Mouse (Mus musculus) spleen, postnatal 36 days (tissue): Measurements from ENCODE around the gene Ttc26.
"Not testable (repeated sequence)": the region's sequence is repeated elsewhere in the genome, so short reads cannot be mapped to it uniquely, and the experiment has no call there.

Experiments
- DNase-seq, 2 experiments: peaks; one replicate each; pipeline ENCODE4 v3.0.0; 2022; ENCODE audit warnings: low spot score in 2 of 2, mixed read lengths in 1 of 2

Gene Ttc26

DNA sequence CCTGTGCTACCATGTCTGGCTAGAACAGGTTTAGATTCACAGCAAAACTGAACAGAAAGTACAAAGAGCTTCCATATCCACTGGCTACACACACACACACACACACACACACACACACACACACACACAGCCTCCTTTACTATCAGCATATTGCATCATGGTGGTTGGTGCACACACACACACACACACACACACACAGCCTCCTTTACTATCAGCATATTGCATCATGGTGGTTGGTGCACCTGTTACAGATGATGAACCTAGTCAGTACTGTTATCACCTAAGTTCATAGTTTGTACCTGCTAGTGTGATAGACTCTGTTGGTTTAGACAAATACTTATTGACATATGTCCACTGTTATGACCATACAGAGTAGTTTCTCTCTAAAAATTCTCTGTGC lies 75.2 kb downstream of the Ttc26 start:
- not testable (repeated sequence) for DNase-seq

GRCm38 (mm10) chr6:38458075-38458474 lies 76.8 kb downstream of the Ttc26 start:
- no peak for DNase-seq

DNA sequence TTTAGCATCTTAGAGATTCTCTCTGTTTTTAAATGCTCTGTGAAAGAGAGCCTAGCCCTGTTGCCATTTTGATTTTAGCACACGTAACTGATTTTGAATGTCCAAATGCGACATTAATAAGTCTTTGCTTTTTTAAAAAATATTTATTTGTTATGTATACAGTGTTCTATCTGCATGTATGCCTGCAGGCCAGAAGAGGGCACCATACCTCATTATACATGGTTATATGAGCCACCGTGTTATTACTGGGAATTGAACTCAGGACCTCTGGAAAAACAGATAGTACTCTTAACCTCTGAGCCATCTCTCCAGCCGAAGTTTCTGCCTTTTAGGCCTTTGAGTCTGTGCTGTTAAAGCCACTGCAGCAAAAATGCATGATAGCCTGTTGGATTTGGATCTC lies 88.3 kb downstream of the Ttc26 start:
- no peak for DNase-seq
